Mouse (Mus musculus): ENCODE measurements around the gene Ppp1r12c. TPM values are rescaled to one million over a fixed set of nuclear protein-coding genes. Genes with fewer than 3 reads are reported as not detected.

Ppp1r12c gene
- polyA plus RNA-seq, 1 experiment from 2014 or later: 52.4 TPM

GRCm38 (mm10) chr7:4499034-4499433, 2.4 kb downstream of the Ppp1r12c start:
- WGBS: 96% methylated on average over 4 of the region's 4 CpGs
- H3K27me3 ChIP-seq (ENCODE audit: control insufficient read depth, insufficient read depth, low read length): no peaks in the 10 kb centered on the region
- peak overlapping the region; percentile 34 for H3K9ac ChIP-seq (replicated peaks; ENCODE audit: low read depth, low read length)
- H3K4me3 ChIP-seq (ENCODE audit: low read depth, low read length): no peak overlapping the region
- H3K4me1 ChIP-seq (ENCODE audit: control insufficient read depth, insufficient read depth, low read length): peaks cover 28% of the 10 kb centered on the region
- H3K27ac ChIP-seq (ENCODE audit: low read depth, low read length): no peak overlapping the region
- H3K4me2 ChIP-seq (ENCODE audit: low read depth, low read length): peak overlapping the region; percentile 27; the same call in 1 of the 2 replicates
- ATAC-seq (ENCODE audit: low read depth): no peak
- no peaks in the 10 kb centered on the region for H3K9me3 ChIP-seq (ENCODE audit: control insufficient read depth, low read length)
- peaks cover 12% of the 10 kb centered on the region; the same call in 1 of the 2 replicates for H3K36me3 ChIP-seq (ENCODE audit: control insufficient read depth, insufficient read depth, low read length)

DNA sequence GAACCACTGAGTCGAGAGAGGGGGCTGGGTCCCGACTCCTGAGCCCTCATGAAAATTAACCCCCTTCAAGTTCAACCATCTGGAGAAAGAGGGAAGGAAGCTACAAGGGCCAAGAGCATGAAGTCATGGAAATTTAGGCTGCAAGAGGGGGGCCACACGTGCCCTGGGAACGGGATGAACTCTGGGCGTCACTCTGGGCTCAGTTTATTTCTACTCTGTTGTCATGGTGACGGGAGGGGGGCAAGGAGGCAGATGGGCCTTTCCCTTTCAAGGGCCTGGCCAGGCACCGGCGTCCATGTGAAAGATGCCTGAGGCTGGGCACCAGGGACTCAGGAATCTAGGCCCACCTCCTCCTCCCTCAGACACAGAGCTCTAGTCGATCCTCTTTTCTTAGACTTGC, 3.2 kb downstream of the Ppp1r12c start:
- Histone ChIP-seq H3K36me3 (ENCODE audit: control insufficient read depth, insufficient read depth, low read length) (peaks cover 12% of the 10 kb centered on the region; the same call in 1 of the 2 replicates), H3K9me3 (ENCODE audit: control insufficient read depth, low read length) (no peaks in the 10 kb centered on the region), H3K27me3 (ENCODE audit: control insufficient read depth, insufficient read depth, low read length) (no peaks in the 10 kb centered on the region), H3K9ac (replicated peaks; ENCODE audit: low read depth, low read length) (no peak overlapping the region), H3K4me3 (ENCODE audit: low read depth, low read length) (no peak overlapping the region), H3K27ac (ENCODE audit: low read depth, low read length) (no peak overlapping the region; the same call in 1 of the 2 replicates), H3K4me2 (ENCODE audit: low read depth, low read length) (peak overlapping the region; percentile 27; the same call in 1 of the 2 replicates), H3K4me1 (ENCODE audit: control insufficient read depth, insufficient read depth, low read length) (peaks cover 28% of the 10 kb centered on the region)
- 3% methylated on average over 9 of the region's 9 CpGs for WGBS
- ATAC-seq (ENCODE audit: low read depth): peak; percentile 7; the same call in 1 of the 2 replicates

DNA sequence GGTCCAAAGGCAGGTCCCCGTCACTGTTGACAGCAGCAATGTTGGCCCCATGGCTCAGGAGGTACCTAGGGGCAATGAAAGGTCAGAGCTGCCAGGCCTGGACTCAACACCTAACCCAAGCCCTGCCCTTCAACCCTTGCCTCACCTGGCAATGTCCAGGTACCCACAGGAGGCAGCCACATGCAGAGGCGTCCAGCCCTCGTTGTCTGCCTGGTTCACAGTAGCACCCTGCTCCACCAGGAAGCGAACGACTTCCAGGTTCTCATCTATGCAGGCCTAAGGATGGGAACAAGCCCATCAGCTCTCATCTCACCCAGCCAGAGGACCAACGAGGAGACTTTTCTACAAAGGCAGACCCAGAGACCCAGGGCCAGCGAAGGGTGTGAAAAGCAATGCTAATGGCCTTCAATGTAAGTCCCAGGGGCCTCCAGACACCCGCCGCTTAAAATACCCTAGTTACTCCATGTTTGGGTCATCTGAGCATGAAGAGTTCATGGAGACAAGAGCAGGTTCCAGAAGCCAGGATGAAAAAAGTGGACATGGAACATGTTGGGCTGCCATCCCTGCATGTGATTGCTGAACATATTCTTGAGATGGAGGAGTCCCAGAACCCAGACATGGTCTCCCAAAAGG, 4.1 kb downstream of the Ppp1r12c start:
- 92% methylated on average over 9 of the region's 9 CpGs for WGBS
- no peak overlapping the region for H3K4me3 ChIP-seq (ENCODE audit: low read depth, low read length)
- H3K27ac ChIP-seq (ENCODE audit: low read depth, low read length): no peak overlapping the region
- no peaks in the 10 kb centered on the region for H3K9me3 ChIP-seq (ENCODE audit: control insufficient read depth, low read length)
- peaks cover 28% of the 10 kb centered on the region for H3K4me1 ChIP-seq (ENCODE audit: control insufficient read depth, insufficient read depth, low read length)
- no peak overlapping the region for H3K4me2 ChIP-seq (ENCODE audit: low read depth, low read length)
- H3K9ac ChIP-seq (replicated peaks; ENCODE audit: low read depth, low read length): no peak overlapping the region
- no peak for ATAC-seq (ENCODE audit: low read depth)
- no peaks in the 10 kb centered on the region for H3K27me3 ChIP-seq (ENCODE audit: control insufficient read depth, insufficient read depth, low read length)
- peaks cover 12% of the 10 kb centered on the region; the same call in 1 of the 2 replicates for H3K36me3 ChIP-seq (ENCODE audit: control insufficient read depth, insufficient read depth, low read length)

- H3K27ac ChIP-seq (ENCODE audit: low read depth, low read length): no peak overlapping the region
- no peak overlapping the region for H3K4me2 ChIP-seq (ENCODE audit: low read depth, low read length)
- ATAC-seq (ENCODE audit: low read depth): no peak
- WGBS: 99% methylated on average over 3 of the region's 3 CpGs
- no peaks in the 10 kb centered on the region for H3K9me3 ChIP-seq (ENCODE audit: control insufficient read depth, low read length)
- peaks cover 12% of the 10 kb centered on the region; the same call in 1 of the 2 replicates for H3K36me3 ChIP-seq (ENCODE audit: control insufficient read depth, insufficient read depth, low read length)
- no peak overlapping the region for H3K4me3 ChIP-seq (ENCODE audit: low read depth, low read length)
- no peak overlapping the region for H3K9ac ChIP-seq (replicated peaks; ENCODE audit: low read depth, low read length)
- no peaks in the 10 kb centered on the region for H3K27me3 ChIP-seq (ENCODE audit: control insufficient read depth, insufficient read depth, low read length)
- H3K4me1 ChIP-seq (ENCODE audit: control insufficient read depth, insufficient read depth, low read length): peaks cover 28% of the 10 kb centered on the region
Observed at GRCm38 (mm10) chr7:4496468-4496867, 5.0 kb downstream of the Ppp1r12c start.

- no peak overlapping the region for H3K27ac ChIP-seq (ENCODE audit: low read depth, low read length)
- no peak overlapping the region for H3K4me2 ChIP-seq (ENCODE audit: low read depth, low read length)
- H3K4me1 ChIP-seq (ENCODE audit: control insufficient read depth, insufficient read depth, low read length): peaks cover 15% of the 10 kb centered on the region
- no peaks in the 10 kb centered on the region for H3K9me3 ChIP-seq (ENCODE audit: control insufficient read depth, low read length)
- H3K36me3 ChIP-seq (ENCODE audit: control insufficient read depth, insufficient read depth, low read length): peaks cover 19% of the 10 kb centered on the region; the same call in 1 of the 2 replicates
- no peak overlapping the region for H3K4me3 ChIP-seq (ENCODE audit: low read depth, low read length)
- H3K9ac ChIP-seq (replicated peaks; ENCODE audit: low read depth, low read length): no peak overlapping the region
- H3K27me3 ChIP-seq (ENCODE audit: control insufficient read depth, insufficient read depth, low read length): no peaks in the 10 kb centered on the region
- ATAC-seq (ENCODE audit: low read depth): no peak
- 96% methylated on average over 1 of the region's 1 CpGs for WGBS
Observed at GRCm38 (mm10) chr7:4493991-4494390, 7.5 kb downstream of the Ppp1r12c start.

- WGBS: 82% methylated on average over 13 of the region's 13 CpGs
- no peak overlapping the region for H3K27ac ChIP-seq (ENCODE audit: low read depth, low read length)
- H3K4me2 ChIP-seq (ENCODE audit: low read depth, low read length): no peak overlapping the region
- no peaks in the 10 kb centered on the region for H3K9me3 ChIP-seq (ENCODE audit: control insufficient read depth, low read length)
- peaks cover 2% of the 10 kb centered on the region; the same call in 1 of the 2 replicates for H3K4me1 ChIP-seq (ENCODE audit: control insufficient read depth, insufficient read depth, low read length)
- no peak overlapping the region for H3K4me3 ChIP-seq (ENCODE audit: low read depth, low read length)
- peaks cover 20% of the 10 kb centered on the region; the same call in 1 of the 2 replicates for H3K36me3 ChIP-seq (ENCODE audit: control insufficient read depth, insufficient read depth, low read length)
- no peaks in the 10 kb centered on the region for H3K27me3 ChIP-seq (ENCODE audit: control insufficient read depth, insufficient read depth, low read length)
- no peak for ATAC-seq (ENCODE audit: low read depth)
- no peak overlapping the region for H3K9ac ChIP-seq (replicated peaks; ENCODE audit: low read depth, low read length)
Observed at GRCm38 (mm10) chr7:4492284-4493224, 8.9 kb downstream of the Ppp1r12c start.

DNA sequence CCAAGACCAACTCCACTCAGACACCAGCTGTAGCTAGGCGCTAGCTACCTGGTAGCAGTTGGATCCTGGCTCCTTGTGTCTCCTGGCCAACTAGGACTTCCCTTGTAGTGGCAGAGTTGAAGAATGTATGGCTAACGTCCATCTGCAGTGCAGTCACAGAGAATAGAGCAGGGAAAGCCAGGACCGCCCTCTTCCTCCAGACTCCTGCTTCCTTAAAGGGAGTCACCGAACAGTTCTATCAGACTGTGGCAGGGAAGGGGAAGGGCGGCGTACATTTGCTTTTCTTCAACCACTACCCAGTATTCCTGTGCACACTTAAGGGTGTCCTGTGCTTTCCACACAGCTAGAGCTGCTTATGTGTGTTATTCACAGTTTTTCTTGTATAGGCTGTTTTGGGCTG, 10.2 kb downstream of the Ppp1r12c start:
- Histone ChIP-seq H3K4me1 (ENCODE audit: control insufficient read depth, insufficient read depth, low read length) (no peaks in the 10 kb centered on the region), H3K27ac (ENCODE audit: low read depth, low read length) (no peak overlapping the region), H3K36me3 (ENCODE audit: control insufficient read depth, insufficient read depth, low read length) (peaks cover 19% of the 10 kb centered on the region; the same call in 1 of the 2 replicates), H3K4me2 (ENCODE audit: low read depth, low read length) (no peak overlapping the region), H3K27me3 (ENCODE audit: control insufficient read depth, insufficient read depth, low read length) (no peaks in the 10 kb centered on the region), H3K9ac (replicated peaks; ENCODE audit: low read depth, low read length) (no peak overlapping the region), H3K4me3 (ENCODE audit: low read depth, low read length) (no peak overlapping the region), H3K9me3 (ENCODE audit: control insufficient read depth, low read length) (no peaks in the 10 kb centered on the region)
- WGBS: 88% methylated on average over 6 of the region's 6 CpGs
- ATAC-seq (ENCODE audit: low read depth): no peak

GRCm38 (mm10) chr7:4482281-4482680, 19.2 kb downstream of the Ppp1r12c start:
- H3K27ac ChIP-seq (ENCODE audit: low read depth, low read length): no peak overlapping the region
- WGBS: 90% methylated on average over 12 of the region's 12 CpGs
- no peak for ATAC-seq (ENCODE audit: low read depth)
- no peak overlapping the region for H3K4me2 ChIP-seq (ENCODE audit: low read depth, low read length)
- H3K9ac ChIP-seq (replicated peaks; ENCODE audit: low read depth, low read length): no peak overlapping the region
- no peaks in the 10 kb centered on the region for H3K9me3 ChIP-seq (ENCODE audit: control insufficient read depth, low read length)
- no peaks in the 10 kb centered on the region for H3K27me3 ChIP-seq (ENCODE audit: control insufficient read depth, insufficient read depth, low read length)
- H3K4me1 ChIP-seq (ENCODE audit: control insufficient read depth, insufficient read depth, low read length): peaks cover 5% of the 10 kb centered on the region; the same call in 1 of the 2 replicates
- H3K36me3 ChIP-seq (ENCODE audit: control insufficient read depth, insufficient read depth, low read length): peaks cover 36% of the 10 kb centered on the region
- no peak overlapping the region for H3K4me3 ChIP-seq (ENCODE audit: low read depth, low read length)
